Mouse (Mus musculus): ENCODE measurements at regions not wholly inside any gene's neighbourhood (a gene's known extent, or its start where the extent isn't known, plus 50 kb on each side); places are given as distances from the start of the nearest gene placed in this dataset.

- DNase-seq (ENCODE audit: low read depth, low spot score): no peak
Observed at GRCm38 (mm10) chr7:70767697-70768096, 401.2 kb upstream of the Nr2f2 start.

- no peak for DNase-seq (ENCODE audit: low read depth, low spot score)
Observed at GRCm38 (mm10) chr7:70756676-70757075, 390.1 kb upstream of the Nr2f2 start.

GRCm38 (mm10) chr7:70754826-70755225 is 388.3 kb upstream of the Nr2f2 start:
- DNase-seq (ENCODE audit: low read depth, low spot score): no peak

DNA sequence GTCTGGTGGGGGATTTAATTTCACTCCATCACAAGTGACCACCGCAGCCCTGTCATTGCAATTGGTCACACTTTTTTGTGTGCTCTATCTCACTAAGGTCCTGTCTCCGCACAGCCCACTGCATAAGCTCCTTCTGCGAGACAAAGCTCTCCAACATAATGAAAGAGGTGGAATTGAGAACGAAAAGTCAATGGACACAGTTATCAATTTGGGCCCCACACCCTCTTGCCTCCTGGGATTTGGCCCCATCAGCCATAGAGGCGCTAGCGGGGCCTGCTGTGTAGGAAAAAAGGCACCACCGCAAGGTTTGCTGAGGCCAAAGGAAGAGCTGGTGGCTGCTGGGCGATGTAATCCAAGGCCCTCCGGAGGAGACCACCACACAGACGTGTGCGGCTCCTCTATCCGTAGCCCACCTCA is 386.3 kb upstream of the Nr2f2 start:
- no peak for DNase-seq (ENCODE audit: low read depth, low spot score)

DNA sequence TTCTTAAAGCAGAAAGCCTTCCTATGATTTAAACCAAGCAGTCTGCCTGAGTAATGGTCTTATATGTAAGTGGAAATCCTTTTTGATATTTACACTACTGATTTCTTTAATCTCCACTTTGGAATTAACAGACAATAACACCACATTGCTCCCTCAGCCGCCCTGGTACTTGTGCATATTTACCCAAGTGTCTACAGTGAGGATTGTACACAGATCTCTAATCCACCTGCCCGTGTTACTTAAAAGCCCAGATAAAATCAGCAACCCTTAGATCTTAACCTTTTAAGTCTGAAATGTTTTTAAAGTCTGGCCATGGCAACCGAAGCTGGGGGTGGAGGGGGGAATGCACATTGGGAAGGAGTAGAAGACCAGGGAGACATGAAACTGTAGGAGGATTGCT is 382.3 kb upstream of the Nr2f2 start:
- no peak for DNase-seq (ENCODE audit: low read depth, low spot score)

- peak; percentile 69 for DNase-seq (ENCODE audit: low read depth, low spot score)
Observed at GRCm38 (mm10) chr7:70748345-70748744, 381.8 kb upstream of the Nr2f2 start.

GRCm38 (mm10) chr7:70744296-70744695 is 377.8 kb upstream of the Nr2f2 start:
- DNase-seq (ENCODE audit: low read depth, low spot score): peak; percentile 83

- no peak for DNase-seq (ENCODE audit: low read depth, low spot score)
Observed at GRCm38 (mm10) chr7:70735591-70735990, 369.1 kb upstream of the Nr2f2 start.

DNA sequence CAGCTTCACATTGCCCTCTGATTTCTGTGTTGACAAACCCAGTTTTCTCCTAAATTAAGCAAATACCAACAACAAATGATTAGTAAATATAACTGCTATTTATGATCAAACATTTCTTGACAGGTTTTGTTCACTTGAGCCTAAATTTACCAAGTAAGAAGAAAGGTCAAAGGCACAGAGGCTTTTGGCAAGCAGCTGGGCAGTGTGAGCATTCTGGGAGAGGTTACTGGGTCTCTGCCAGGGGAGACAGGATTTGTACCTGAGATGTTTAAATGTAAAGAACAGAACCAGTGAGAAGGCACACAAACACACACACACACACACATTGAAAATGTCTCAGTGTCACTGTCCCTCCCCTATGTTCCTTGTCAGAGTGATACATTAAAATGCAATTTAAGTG is 367.0 kb upstream of the Nr2f2 start:
- DNase-seq (ENCODE audit: low read depth, low spot score): no peak

- DNase-seq (ENCODE audit: low read depth, low spot score): no peak
Observed at GRCm38 (mm10) chr7:70729896-70730295, 363.4 kb upstream of the Nr2f2 start.

DNA sequence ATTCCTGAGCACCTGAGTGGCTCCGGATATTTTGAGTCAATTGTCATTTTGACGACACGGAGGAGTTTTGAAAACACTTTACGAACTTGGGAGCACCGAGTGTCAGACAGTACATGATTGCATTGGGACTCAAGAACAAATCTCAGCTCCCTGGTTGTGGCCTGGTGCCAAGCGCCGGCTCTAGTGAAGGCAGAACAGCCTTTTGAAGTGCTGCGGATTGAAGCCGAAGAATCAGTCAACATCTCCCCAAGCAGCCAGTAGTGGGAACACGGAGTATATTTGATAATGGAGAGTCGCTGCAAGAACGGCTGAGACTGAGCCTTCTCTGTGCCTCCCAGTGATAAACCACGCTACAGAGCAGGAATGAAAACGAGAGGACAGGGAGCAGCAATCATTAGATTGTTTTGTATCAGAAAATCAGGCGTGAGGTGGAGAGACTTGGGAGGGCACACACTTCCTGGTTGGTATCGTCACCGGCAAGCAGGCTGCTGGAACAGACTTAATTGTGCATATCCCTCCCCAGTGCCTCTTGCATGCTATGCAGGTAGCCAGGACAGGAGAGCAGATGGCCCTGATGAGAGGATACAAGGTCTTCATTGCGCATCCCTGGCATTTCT is 351.7 kb upstream of the Nr2f2 start:
- DNase-seq (ENCODE audit: low read depth, low spot score): no peak

GRCm38 (mm10) chr7:70717608-70718007 is 351.1 kb upstream of the Nr2f2 start:
- no peak for DNase-seq (ENCODE audit: low read depth, low spot score)

- no peak for DNase-seq (ENCODE audit: low read depth, low spot score)
Observed at GRCm38 (mm10) chr7:70716811-70717458, 350.4 kb upstream of the Nr2f2 start.

DNA sequence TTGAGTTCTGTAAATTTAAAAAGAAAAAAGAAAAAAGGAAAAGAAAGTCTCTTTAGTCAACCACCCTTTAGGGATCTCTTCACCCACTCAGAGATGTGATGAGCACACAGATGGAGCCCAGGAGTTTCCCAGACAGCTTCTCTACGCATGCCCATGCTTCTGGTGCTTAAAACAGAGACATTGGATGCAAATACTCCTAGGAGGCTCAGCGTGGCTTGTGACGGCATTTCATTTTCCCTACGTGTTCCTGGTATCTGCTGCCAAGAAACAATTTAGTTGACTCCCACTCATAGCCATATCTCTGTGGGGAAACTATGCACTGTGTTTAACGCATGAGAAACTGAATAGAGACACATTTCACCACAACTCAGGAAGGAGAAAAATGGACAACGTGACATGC is 345.6 kb upstream of the Nr2f2 start:
- DNase-seq (ENCODE audit: low read depth, low spot score): no peak

DNA sequence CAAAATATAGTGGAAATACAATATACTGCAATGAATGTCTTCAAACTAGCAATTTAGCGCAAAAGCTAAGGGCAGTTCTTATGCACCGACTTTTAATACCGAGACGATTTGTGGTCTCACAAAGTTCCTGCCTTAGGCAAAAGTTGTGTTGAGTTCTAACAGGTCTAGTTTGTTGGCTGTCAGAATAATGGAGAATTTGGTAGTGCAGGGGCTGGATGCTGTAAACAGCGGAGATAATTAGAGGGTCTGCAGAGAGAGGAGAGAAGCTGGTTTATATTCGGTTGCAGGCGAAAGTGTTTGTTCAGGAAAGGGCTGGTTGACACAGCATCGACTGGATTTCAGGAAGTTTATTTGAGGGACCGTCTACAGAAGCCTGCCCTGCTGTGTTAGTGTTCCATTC is 339.7 kb upstream of the Nr2f2 start:
- peak; percentile 54 for DNase-seq (ENCODE audit: low read depth, low spot score)

DNA sequence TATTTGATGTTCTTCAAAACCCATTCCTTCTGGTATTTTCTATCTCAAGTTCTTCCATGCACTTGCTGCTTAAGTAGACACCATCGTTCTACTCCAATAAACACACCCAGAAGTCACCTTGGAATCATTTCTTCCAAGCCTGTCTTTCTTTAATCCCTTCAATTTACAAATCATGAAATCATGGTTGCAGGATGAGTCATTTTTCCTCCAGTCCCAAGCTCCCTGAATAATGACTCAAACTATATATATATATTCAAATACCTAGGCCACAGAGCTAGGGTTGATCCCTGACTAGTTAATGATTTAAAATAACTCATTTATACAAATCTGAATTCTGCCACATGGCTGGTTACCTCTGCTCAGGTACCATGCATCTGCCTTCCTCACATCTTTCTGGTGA is 337.2 kb upstream of the Nr2f2 start:
- no peak for DNase-seq (ENCODE audit: low read depth, low spot score)

DNA sequence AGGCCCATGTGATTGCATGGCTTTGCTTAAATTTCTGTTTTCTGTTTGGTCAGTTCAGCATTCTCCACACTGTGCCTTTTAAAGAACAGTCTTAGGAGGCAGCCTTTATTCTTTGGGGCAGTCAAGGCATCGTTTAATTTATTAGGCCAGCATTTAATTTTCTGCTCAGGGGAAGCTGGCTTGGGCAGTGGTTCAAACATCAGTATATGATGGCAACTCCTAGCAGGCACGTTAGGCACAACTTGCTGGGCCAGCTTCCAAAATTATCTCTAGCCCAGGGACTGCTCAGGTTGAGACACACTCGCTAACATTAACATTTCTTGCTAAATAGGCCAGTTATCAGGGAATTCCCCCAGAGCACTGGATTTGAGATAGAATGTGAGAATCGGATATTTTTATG is 333.9 kb upstream of the Nr2f2 start:
- DNase-seq (ENCODE audit: low read depth, low spot score): no peak

DNA sequence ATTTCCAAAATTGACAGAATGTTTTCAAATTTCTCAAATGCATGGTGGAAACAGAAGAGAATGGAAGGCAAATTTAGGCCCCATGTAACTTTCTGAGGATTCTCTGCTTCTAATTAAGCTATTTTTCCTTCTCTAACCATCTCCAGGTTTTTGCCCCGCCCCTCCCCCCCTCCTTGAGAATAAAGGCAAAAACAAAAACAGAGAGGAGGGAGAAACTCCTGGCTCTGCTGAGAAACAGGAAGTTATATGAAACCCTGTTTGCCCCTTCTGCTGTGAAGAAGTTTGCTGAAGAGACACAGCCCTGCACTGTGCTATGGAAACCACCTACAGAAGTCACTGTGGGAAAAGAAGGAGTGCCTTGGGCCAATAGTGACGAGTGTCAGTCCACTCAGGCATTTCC is 332.9 kb upstream of the Nr2f2 start:
- no peak for DNase-seq (ENCODE audit: low read depth, low spot score)

DNA sequence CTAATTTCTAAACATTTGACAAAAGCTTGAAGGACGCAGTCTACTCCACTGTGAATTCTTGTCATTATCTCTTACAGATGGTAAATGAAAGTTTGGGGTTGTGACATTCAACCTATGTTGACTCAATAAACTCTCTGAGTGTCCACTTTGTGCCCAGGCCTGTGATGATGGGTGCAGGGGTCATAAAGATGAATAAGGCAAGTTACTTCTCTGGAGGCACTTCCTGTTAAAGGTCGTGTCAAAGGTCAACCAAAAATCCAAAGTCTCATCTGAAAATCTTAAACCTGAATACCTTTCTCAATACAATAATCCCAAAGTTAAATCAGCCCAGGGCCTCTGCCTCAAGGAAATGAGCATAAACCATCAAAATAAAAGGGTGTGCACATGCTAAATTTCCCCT is 332.5 kb upstream of the Nr2f2 start:
- DNase-seq (ENCODE audit: low read depth, low spot score): no peak

GRCm38 (mm10) chr7:70692160-70692559 is 325.6 kb upstream of the Nr2f2 start:
- no peak for DNase-seq (ENCODE audit: low read depth, low spot score)

DNA sequence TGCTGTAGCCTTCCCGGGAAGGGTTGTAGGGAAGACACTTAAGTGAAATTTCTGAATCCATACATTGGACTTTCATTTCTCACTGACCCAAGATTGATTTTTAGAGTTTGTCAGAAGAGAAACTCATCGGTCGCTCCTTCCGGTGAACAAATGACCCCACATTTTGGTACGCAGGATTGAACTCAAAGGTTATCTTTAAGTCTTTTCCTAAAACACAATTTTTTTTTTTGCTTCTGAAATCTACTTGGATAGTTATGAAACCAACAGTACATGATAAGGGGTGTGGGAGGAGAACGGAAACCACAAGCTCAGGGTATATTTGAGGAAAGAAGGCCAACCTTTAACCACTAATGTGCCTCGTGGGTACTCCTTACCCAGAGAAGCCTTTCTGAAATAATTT is 324.3 kb upstream of the Nr2f2 start:
- no peak for DNase-seq (ENCODE audit: low read depth, low spot score)

- DNase-seq (ENCODE audit: low read depth, low spot score): peak; percentile 70
Observed at GRCm38 (mm10) chr7:70669065-70669464, 302.5 kb upstream of the Nr2f2 start.

GRCm38 (mm10) chr7:70660162-70660561 is 293.6 kb upstream of the Nr2f2 start:
- no peak for DNase-seq (ENCODE audit: low read depth, low spot score)

Data from forelimb bud, embryonic 11.5 days (tissue).